In the genomic region with DNA sequence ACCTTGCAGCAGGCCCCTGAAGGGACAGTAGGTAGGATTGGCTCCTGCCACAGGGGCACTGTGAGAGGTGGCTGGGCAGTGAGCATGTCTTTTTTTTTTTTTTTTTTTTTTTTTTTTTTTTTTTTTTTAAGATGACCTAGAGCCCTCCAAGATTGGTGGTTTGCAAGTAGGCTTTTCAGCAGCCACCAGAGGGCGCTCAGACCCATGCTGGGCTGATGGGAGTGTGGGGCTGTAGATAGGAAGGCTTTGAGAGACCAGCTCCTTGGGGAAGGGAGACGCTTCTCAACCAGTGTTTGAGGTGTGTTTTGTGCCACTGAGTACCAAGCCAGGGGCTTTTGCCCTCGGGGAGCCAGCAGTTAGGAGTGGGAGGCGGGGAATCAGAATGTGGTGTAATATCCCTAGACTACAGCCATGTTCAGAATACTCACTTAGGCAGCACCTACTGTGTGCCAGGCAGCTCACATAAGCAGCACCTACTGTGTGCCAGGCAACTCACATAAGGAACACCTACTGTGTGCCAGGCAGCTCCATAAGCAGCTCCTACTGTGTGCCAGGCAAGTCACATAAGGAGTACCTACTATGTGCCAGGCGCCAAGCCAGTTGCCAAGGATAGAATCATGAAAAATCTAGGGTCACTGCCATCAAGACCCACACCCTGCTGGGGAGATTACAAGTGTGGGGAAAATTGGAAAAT, we compare ENCODE assay signal across 8 mouse cellular contexts.
DNase-seq lines count a peak whose midpoint lies in the region; TF ChIP-seq lines count a peak whose summit lies in the region.

No protein-coding gene starts in this region.

- H3K4me3 ChIP-seq in MEL (ENCODE audit: control insufficient read depth in 1 of 2, insufficient read depth in 1 of 2, low read depth in 2 of 2, low read length in 2 of 2) = no peak overlapping the region
- H3K4me3 ChIP-seq in liver, adult 2 months (ENCODE audit: insufficient read depth, low read depth, low read length) = no peak overlapping the region

- peak in 2 of 3 experiments; percentile 5 to 46; a peak in 3 of 6 replicates for TF ChIP-seq CTCF in MEL (IDR thresholded peaks at IDR 0.05 in 2 of 3, conservative IDR thresholded peaks at IDR 0.05 in 1 of 3; ENCODE audit: control insufficient read depth in 1 of 3, insufficient read depth in 1 of 3, low read depth in 2 of 3, low read length in 3 of 3, poor library complexity in 1 of 3, severe bottlenecking in 1 of 3)
- TF ChIP-seq CTCF in liver, adult 2 months (IDR thresholded peaks at IDR 0.05; ENCODE audit: low read depth, low read length) = peak; percentile 80

- DNase-seq in 3134 (ENCODE audit: extremely low read depth, insufficient read length, low spot score) = peak; percentile 11
- peak; percentile 14 for DNase-seq in MEL (ENCODE audit: low read depth, low spot score)
- peak; percentile 56 for DNase-seq in cerebellum, adult 9-10 months
- DNase-seq in frontal cortex, postnatal 25 days (ENCODE audit: low spot score in 2 of 2) = peak; percentile 27 to 48
- peak; percentile 44 to 63 for DNase-seq in kidney, adult 8-10 months
- peak; percentile 31 for DNase-seq in liver, adult 2 months (ENCODE audit: extremely low read depth, low read depth, low spot score)
- DNase-seq in retina, adult 2 months (ENCODE audit: low read depth, low spot score) = peak; percentile 39
- DNase-seq in urinary bladder, postnatal 25 days (ENCODE audit: low spot score) = peak; percentile 66

- H3K36me3 ChIP-seq in MEL (ENCODE audit: control insufficient read depth in 1 of 2, insufficient read depth in 2 of 2, low read length in 2 of 2) = no peaks in the 10 kb centered on the region
- H3K36me3 ChIP-seq in liver, adult 2 months (ENCODE audit: control insufficient read depth, insufficient read depth, low read length) = no peaks in the 10 kb centered on the region

- TF ChIP-seq EP300 in MEL (IDR thresholded peaks at IDR 0.05; ENCODE audit: low read depth in 1 of 2, low read length in 2 of 2) = no peak

- no peak; the same call in 1 of the 2 replicates for TF ChIP-seq RAD21 in MEL (IDR thresholded peaks at IDR 0.05; ENCODE audit: low read depth, low read length)

- no peaks in the 10 kb centered on the region for H3K9me3 ChIP-seq in MEL (replicated peaks; ENCODE audit: insufficient read depth, low read length)

- H3K27me3 ChIP-seq in MEL (ENCODE audit: control insufficient read depth in 1 of 2, insufficient read depth in 2 of 2, low read length in 2 of 2) = no peaks in the 10 kb centered on the region
- H3K27me3 ChIP-seq in liver, adult 2 months (ENCODE audit: control insufficient read depth, insufficient read depth, low read length) = no peaks in the 10 kb centered on the region

- no peaks in the 10 kb centered on the region for H3K4me1 ChIP-seq in MEL (ENCODE audit: control insufficient read depth in 1 of 2, insufficient read depth in 2 of 2, low read length in 2 of 2)
- no peaks in the 10 kb centered on the region for H3K4me1 ChIP-seq in liver, adult 2 months (ENCODE audit: control insufficient read depth, insufficient read depth, low read length)

- no peak overlapping the region for H3K27ac ChIP-seq in MEL (ENCODE audit: control insufficient read depth, low read depth, low read length)
- no peak overlapping the region for H3K27ac ChIP-seq in liver, adult 2 months (replicated peaks; ENCODE audit: insufficient read depth, low read depth, low read length)

- H3K79me2 ChIP-seq in MEL (ENCODE audit: control insufficient read depth, insufficient read depth, low read length, poor library complexity) = no peaks in the 10 kb centered on the region
- no peaks in the 10 kb centered on the region for H3K79me2 ChIP-seq in liver, adult 2 months (ENCODE audit: control insufficient read depth, insufficient read depth, low read length)

- TF ChIP-seq POLR2A in MEL (IDR thresholded peaks at IDR 0.05; ENCODE audit: control insufficient read depth in 1 of 2, insufficient read depth in 1 of 2, low read depth in 1 of 2, low read length in 2 of 2, poor library complexity in 1 of 2) = no peak
- no peak for TF ChIP-seq POLR2A in liver, adult 2 months (IDR thresholded peaks at IDR 0.05; ENCODE audit: extremely low read depth, insufficient read depth, low read length)

- 41% methylated on average over 5 of the region's 5 CpGs for WGBS in liver, adult 2 months

- H3K9ac ChIP-seq in MEL (ENCODE audit: control insufficient read depth, low read depth, low read length, poor library complexity, severe bottlenecking) = no peak overlapping the region
- H3K9ac ChIP-seq in liver, adult 2 months (ENCODE audit: low read depth, low read length) = no peak overlapping the region

TF ChIP-seq in MEL, 35 proteins besides CTCF, POLR2A, EP300 and RAD21:
- no peak for TF ChIP-seq TBP (IDR thresholded peaks at IDR 0.05; ENCODE audit: low read depth, low read length)
- peak; percentile 93 for TF ChIP-seq ZKSCAN1 (IDR thresholded peaks at IDR 0.05; ENCODE audit: low read depth, low read length)

Comparison
In these comparisons a context has a peak if more than half of its experiments do, and no peak if none do; other contexts are left out.
1. DNase-seq: peak in every context shown above with its lines; median percentile 66 in urinary bladder, postnatal 25 days; 56 in cerebellum, adult 9-10 months; 54 in kidney, adult 8-10 months; 39 in retina, adult 2 months; 38 in frontal cortex, postnatal 25 days; 31 in liver, adult 2 months; 14 in MEL; 11 in 3134.